Mouse (Mus musculus): ENCODE measurements around the gene Matn1.

Gene Matn1

DNA sequence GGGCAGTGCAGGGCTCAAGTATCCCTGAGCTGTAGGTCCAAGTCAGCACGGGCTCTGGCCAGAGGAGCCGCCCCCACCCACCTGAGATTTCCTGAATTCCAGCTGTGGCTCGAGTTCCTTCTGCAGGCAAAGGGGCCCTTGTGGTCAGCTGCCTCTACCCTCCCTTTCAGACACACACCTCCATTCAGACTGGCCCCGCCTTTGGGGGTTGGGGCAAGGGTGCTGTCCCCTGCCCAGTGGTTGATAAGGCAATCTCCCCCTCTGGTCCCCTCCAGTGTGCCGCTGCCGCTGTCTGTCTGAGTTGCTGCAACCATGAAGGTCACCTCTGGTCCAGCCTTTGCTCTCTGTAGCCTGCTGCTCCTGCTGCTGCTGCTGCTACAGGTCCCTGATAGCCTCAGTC, at the start of gene Matn1:
Gene Matn1 (plus strand): TSS at position 274 of the 400 bp plus-strand sequence.
- no peak for DNase-seq (ENCODE audit: extremely low read depth, low read depth, low spot score)

DNA sequence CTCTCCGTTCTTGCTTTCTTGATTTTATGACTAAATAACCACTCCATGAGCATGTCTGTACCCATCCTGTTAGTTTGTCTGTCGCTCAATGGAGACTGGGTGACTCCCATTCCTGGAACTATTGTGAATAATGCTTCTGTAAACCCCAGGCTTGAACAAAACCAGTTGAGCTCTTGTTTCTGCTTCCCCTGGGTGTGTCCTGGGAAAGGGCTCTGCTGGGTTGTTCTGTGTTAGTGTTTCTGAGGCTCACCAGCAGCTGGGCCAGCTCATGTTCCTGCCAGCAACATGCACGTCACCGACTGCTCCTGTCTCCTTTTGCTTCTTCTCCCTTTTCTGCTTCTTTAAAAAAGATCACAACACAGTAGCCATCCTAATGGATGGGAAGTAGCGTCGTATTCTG, 48.5 kb upstream of the Matn1 start:
- DNase-seq (ENCODE audit: extremely low read depth, low read depth, low spot score), result no peak

DNA sequence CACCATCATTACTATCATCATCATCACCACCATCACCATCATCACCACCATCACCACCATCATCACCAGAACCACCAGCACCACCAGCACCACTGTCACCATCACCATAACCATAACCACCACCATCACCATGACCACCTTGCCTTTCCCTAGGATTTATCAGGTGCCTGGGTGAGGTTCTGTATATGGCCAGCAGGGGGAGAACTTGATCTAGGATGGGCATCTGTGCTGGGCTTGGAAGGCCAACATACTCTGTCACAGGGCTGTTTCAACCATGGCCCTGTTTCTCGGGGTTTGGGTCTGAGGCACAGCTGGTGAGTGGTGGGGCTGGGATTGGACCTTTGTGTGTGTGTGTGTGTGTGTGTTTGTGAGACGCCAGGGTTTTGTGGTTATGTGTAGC, 47.8 kb upstream of the Matn1 start:
- DNase-seq (ENCODE audit: extremely low read depth, low read depth, low spot score), result no peak

DNA sequence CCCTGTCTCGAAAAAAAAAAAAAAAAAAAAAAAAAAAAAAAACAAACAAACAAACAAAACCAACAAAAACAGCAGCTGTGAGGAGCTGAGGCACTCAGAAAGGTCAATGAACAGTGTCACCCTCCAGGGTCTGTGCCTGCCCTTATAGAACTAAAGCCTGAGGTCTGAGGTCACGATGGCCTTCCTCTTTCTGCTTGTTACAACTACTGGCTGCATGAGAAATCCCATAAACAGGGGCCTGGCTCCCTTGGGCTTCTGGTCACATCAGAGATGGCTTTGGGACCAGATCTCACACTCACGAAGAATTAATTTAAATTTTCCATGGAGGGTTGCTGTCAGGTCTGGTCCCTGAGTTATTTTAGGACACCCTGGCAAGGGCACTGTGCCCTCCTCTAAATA, 44.8 kb upstream of the Matn1 start:
- no peak for DNase-seq (ENCODE audit: extremely low read depth, low read depth, low spot score)

DNA sequence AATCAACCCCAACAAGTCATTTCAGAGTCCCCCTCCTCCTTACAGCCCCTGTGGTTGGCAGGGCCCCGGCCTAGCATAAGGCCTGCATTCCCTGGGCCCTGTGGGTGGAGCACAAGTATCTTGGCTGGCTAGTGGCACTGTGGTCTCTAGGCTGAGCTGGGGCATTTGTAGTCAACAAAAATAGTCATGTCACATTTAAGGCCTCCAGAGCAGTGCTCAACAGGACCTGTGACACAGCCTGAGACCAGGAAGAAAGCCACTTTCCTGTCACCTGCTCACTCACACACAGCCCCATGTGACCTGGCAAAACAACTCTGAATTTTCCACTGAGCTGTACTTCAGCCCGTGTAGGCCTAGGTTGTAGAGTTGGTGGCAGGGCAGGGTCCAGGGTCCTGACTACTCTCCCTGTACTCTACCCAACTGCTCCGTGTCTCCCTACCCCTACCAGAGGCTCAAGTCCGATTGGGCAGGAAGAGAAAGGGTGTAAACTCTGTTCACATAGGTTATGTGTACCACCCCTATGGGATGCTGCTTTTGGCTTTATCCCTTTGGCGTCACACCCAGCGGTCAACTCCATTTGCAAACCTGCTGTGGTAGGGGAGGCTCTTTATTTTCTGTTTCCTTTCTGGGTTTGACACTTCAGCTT, 44.3 kb upstream of the Matn1 start:
- no peak for DNase-seq (ENCODE audit: extremely low read depth, low read depth, low spot score)

DNA sequence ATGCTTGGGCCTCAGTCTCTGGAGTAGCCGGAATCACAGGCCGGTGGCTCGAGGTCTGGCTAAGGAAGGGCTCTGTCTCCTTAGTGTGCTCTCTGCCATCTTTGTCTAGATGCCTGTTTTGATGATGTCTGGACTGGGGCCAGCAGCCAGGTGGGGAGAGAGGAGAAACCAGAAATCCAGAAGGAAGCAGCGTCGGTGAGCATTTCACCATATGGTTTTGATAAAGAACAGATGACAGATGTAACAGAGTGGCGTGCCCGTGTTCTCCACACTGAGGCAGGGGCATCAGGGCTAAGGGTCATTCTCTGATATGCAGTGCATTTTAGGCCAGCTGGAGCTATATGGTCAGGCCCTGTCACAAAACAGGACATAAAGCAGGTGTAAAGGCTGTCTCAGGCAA, 43.4 kb upstream of the Matn1 start:
- DNase-seq (ENCODE audit: extremely low read depth, low read depth, low spot score), result no peak

DNA sequence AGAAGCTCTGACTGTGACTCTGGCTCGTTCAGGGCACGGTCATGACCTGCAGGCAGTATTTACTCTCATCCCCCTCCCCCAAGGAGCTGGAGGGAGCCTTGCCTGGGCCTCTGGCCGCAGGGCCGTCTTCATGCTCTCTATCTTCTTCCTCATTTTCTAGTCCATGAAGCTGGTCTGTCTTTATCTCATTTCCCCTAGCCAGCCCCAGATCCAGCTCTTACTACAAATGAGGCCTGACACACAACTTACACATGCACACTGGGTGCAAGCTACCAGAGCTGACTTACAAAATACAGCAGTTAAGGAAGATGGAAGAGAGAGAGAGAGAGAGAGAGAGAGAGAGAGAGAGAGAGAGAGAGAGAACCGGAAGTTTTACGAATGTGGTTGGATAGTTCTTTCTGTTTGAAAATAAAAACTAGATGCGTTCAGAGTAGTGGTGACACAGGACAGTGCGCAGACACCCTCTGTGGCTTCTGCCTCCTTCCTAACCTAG, 41.9 kb upstream of the Matn1 start:
- DNase-seq (ENCODE audit: extremely low read depth, low read depth, low spot score), result no peak

DNA sequence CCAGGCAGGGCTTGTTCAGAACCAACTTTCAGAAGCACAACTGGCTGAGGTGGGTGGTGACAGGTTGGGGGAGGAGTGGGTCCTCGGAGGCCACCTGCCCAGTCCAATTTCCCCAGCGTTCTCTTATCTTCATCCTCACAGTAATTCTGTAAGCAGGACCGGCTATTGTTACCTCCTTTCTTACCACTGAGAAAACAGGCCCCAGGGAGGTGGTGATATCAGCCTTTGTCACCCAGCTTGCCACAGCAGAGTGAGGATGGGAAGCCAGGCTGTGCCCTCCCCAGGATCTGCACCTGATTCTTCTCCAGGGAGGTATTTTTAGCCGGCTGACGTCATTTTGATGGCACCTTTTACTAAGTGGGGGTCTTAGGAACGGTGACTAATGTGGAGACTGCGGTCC, 39.2 kb upstream of the Matn1 start:
- no peak for DNase-seq (ENCODE audit: extremely low read depth, low read depth, low spot score)

DNA sequence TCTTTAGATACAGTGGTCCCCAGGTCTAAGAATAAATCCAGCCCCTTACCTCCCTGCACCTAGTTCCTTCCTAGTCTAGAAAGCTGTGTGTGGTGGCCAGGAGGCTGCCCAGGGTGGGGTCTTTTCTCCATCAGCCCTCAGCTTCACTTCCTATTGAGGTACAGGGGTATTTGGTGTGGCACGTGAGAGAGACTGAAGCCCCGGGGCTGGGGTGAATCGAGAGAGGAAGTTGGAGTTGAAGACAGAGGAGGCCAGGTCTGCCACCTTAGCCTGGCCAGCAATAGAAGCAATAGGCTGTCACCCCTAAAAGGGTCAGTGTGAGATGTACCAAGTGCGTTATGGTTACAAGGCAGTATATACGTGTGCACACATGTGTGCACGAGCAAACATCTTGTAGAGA, 38.3 kb upstream of the Matn1 start:
- DNase-seq (ENCODE audit: extremely low read depth, low read depth, low spot score), result no peak

DNA sequence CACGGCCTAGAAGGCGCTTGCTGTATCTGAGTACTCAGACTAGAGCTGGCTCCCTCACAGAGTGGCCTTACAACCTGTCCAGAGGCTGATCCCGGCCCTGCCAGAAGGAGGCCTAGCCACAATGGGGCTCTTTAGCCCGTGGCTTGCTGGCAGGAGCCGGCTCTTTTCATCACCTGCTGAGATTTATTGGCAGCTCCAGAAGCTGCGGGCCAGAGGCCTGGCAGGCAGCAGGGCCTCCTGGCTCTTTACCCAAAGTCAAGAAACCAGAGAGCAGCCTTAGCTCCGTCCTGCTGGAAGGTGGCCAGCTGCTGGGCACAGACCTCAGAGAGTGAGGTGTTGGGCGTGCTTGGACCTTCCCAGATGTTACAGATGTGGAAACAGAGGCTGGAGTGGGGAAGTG, 37.9 kb upstream of the Matn1 start:
- DNase-seq (ENCODE audit: extremely low read depth, low read depth, low spot score), result no peak

DNA sequence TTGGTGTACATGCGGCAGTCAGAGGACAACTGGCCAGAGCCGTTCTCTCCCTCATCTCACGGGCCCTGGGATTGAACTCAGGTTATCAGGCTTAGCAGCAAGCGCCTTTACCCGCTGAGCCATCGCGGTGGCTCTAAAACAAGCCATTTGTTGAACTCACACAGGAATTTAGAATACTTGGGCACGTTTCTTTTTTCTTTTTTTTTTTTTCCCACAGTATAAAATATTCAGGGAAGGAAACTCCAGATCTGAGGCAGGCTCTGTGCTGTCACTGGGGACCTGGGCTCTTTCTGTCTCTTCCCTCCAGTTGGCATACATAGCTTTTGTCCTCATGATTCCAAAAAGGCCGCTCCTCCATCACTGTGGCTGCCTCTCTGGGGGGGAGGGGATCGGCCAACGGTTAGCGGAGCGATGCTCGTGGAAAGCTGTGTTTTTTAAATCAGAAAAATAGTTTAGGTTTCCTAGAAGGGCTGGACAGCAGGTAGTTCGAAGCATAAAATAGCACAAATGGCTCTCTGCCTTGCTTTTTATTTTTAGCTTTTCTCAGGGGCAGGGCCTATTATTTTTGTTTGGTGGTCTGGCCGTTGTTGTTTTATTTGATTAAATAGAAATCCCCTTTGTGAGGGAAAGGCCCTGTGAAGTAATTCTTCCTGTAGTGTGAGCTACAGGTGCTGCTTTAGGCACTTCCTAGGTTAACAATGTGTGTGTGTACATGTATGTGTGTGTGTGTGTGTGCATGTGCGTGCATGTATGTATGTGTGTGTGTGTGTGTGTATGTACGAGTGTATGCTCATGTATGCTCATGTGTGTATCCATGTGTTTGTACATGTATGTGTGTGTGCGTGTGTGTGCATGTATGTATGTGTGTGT, 36.8 kb upstream of the Matn1 start:
- DNase-seq (ENCODE audit: extremely low read depth, low read depth, low spot score), result no peak

DNA sequence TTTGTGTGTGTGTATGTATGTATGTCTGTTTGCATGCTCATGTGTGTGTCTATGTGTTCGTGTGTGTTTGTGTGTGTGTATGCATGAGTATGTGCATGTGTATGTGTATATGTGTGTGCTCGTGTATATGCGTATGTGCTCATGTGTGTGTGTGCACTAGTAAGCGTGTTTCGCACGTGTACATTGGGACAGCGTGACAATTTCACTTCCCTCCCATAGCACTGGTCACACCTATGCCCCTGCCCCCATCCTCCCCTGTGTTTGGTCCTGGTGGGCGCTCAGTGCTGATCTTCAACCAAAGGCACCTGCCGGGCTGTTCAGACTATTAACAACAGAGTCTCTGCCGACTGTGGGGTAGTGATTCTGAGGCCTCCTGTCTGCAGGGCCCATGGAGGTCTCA, 36.1 kb upstream of the Matn1 start:
- DNase-seq (ENCODE audit: extremely low read depth, low read depth, low spot score), result no peak

DNA sequence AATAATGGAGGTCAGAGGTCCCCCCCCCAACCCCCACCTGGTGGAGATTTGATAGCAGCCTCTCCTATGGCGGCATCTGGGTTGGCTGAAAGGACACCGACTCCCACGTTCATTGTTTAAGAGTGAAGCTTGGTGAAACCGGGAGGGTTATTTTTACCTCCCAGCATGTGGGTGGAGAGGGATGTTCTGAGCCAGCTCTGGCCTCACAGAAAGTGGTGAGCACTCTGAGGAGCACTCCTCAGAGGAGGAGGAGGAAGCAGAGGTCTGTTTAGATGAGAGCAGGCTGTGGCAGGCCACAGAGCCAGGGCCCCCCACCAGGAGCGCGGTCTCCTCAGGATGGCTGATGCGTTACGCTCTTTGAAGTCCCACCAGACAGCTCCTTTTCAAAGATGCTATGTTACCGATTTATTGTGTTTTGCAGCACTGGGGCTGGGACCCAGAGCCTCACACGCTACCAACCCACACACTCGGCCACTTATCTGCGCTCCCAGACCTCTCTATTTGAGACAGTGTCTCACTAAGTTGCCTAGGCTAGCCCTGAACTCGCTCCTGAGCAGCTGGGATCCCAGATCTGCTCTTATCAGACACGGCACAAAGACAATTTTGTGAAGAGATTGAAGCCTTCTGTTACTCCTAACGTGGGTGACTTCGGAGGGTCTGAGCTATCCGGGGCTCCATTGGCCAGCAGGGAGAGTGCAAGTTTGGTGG, 34.9 kb upstream of the Matn1 start:
- no peak for DNase-seq (ENCODE audit: extremely low read depth, low read depth, low spot score)

DNA sequence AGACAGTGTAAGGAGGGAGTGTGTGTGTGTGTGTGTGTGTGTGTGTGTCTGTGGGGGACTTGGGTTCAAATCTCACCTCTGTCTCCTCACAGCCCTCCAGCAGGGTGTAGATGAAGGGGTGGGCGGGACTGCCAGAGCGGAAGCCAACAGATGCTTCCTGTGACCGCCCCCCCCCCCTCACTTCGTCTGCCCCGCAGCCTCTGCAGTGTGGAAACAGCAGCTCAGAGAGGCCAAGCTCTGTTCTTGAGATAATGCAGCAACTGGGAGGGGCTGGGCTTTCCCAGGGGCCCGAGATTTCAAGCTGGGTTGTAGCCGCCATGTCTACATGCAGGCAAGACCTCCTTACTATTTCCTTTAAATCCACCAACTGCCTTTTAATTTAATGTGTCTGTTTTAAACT, 33.5 kb upstream of the Matn1 start:
- DNase-seq (ENCODE audit: extremely low read depth, low read depth, low spot score), result no peak

DNA sequence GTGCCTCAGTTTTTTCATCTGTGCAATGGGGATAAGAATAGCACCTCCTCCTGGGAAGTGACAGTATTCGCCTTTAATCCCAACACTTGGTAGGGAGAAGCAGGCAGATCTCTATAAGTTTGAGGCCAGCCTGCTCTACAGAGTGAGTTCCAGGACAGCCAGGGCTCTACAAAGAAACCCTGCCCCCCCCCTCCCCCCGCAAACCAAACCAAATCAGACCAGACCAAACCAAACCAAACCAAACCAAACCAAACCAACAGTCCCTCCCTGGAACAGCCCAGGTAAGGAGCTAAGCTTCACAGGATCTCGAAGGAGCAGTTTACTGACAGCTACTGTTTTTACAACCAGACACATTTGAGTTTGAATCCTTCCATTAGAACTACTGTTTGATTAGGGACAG, 31.6 kb upstream of the Matn1 start:
- no peak for DNase-seq (ENCODE audit: extremely low read depth, low read depth, low spot score)

DNA sequence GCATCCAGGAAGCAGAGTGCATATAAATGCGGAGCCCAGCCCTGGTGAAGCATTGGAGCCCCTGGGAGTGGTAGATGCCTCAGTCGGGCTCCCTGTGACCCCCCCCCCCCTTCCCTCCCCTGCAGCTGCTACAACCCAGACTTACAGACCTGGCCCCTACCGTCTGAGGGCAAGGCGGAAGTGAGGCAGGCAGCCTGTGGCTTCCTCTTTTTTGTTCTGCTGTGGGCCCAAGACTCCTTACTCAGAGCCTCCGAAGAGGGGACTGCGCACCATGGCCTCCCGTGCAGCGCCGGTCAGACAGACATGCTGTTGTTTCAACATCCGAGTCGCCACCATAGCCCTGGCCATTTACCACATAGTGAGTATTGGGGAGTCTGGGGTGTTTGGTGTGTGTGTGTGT, 31.1 kb upstream of the Matn1 start, which contains the start of gene Laptm5:
Gene Laptm5 (plus strand): TSS at position 49 of the 400 bp plus-strand sequence.
- no peak for DNase-seq (ENCODE audit: extremely low read depth, low read depth, low spot score)

DNA sequence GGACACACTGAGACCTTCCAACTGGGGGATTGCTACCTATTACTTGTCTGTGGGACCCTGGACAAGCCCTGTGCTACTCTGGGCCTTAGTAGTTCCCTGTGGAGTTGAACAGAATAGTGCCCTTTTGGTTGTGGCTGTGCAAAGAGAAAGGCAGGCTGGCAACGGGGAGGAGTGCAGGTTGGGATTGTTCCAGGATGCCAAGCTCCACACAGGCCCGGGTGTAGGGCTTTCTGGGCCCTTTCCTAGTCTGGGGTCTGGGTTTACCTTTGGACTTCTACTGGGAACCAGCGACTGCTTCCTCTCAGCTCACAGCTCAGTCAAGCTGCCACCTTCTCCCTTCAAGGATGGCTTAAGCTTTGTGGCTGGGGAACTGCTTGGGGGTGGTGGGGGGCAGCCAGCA, 30.7 kb upstream of the Matn1 start:
- DNase-seq (ENCODE audit: extremely low read depth, low read depth, low spot score), result no peak

DNA sequence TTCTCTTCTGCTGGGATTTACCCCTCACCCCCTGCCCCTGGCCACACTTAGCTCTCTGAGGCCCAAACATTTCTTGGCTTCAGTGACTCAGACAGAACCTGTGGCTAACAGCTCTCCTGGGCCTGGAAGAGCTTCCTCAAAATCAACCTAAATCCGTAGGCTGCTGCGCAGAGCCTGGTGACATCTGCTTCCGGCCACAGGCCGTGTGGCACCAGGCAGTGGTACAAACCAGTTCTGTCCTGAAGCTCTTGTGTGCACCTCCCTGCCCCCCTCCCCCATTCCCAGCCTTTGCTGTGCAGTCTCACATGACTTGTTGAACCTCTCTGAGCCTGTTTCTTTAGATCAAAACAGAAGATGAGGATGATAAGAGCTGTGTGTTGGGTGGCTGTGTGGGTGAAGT, 30.2 kb upstream of the Matn1 start:
- DNase-seq (ENCODE audit: extremely low read depth, low read depth, low spot score), result no peak

DNA sequence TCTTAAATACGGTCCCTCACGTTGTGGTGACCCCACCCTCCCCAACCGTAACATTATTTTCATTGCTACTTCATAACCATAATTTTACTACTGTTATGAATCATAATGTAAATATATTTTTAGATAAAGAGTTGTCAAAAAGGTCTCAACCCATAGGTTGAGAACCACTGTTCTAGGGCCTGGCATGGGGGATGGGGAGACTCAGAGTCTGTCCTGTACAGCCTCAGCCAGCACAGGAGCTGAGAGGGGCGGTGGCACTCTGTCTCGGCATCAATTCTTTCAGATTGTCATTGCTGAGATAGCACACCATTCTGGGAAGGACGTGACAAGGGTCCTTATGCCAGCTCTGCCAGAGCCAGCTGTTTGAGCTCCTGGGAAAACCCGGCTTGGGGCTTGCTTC, 29.7 kb upstream of the Matn1 start:
- DNase-seq (ENCODE audit: extremely low read depth, low read depth, low spot score), result no peak

DNA sequence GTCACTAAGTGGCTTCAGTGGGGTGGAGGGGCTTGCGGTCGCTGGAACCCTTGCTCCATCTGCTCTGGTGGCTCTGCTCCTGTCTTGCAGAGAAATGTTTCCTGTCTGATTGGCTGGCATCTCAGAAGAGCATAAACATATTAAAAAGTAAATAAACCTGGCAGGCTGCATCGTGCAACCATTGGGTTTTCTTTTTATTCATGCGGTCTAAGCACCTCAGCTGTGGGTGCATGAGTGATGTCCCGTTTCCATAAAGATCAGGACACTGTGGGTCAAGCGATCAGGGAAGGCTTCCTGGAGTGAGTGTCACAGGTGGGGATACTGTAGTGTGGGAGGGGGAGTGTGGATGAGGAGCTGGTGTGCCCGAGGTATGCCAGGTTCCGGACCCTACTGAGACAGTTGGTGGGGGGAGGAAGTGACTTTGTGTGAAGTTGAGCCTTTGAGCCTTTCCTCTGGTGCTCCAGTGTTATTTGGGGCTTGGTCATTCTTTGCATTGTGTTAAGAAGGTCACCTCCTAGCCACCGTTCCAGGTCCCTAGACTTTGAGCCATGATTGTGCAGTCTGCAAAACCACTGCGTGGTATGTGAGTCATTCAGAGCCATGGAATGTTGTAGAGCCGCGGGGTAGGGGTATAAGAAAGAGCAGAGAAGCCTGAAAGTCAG, 29.0 kb upstream of the Matn1 start:
- no peak for DNase-seq (ENCODE audit: extremely low read depth, low read depth, low spot score)

DNA sequence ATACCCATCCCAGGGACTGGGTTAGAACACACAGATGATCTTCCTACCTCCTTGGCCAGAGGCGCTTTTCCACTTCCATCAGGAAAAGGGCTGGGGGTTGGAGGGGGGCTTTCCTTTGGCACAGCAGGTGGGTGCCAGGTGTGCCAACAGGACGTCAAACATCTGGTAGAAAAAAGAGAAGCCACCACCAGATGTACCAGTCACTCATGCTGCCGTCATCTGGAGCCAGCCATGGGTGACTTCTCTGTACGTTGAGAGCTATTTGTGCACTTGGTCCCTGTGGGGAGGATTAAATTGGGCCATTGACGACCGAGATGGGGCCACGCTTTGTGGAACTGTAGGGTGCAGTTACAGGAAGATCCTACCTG, 28.5 kb upstream of the Matn1 start:
- DNase-seq (ENCODE audit: extremely low read depth, low read depth, low spot score), result no peak

Data from fat pad, adult 2 months (tissue).